Mouse (Mus musculus): ENCODE measurements around the gene Izumo2.
"Not testable (repeated sequence)": the region's sequence is repeated elsewhere in the genome, so short reads cannot be mapped to it uniquely, and the experiment has no call there.

Gene Izumo2

GRCm38 (mm10) chr7:44701921-44702320 lies 6.6 kb upstream of the Izumo2 start:
- peak; percentile 40 for DNase-seq

GRCm38 (mm10) chr7:44702985-44703384 lies 5.6 kb upstream of the Izumo2 start:
- no peak for DNase-seq

GRCm38 (mm10) chr7:44704363-44704762 lies 4.2 kb upstream of the Izumo2 start:
- peak; percentile 62 for DNase-seq

GRCm38 (mm10) chr7:44705086-44705485 lies 3.5 kb upstream of the Izumo2 start:
- no peak for DNase-seq

- no peak for DNase-seq
Observed at GRCm38 (mm10) chr7:44706322-44706721, 2.2 kb upstream of the Izumo2 start.

GRCm38 (mm10) chr7:44707169-44707675 lies 1.3 kb upstream of the Izumo2 start:
- no peak for DNase-seq

GRCm38 (mm10) chr7:44708093-44708492 lies 449 bp upstream of the Izumo2 start:
- not testable (repeated sequence) for DNase-seq

GRCm38 (mm10) chr7:44709881-44710280 lies 1.3 kb downstream of the Izumo2 start:
- no peak for DNase-seq

GRCm38 (mm10) chr7:44722058-44722457 lies 13.5 kb downstream of the Izumo2 start:
- no peak for DNase-seq

GRCm38 (mm10) chr7:44724316-44724715 lies 15.8 kb downstream of the Izumo2 start:
- DNase-seq = no peak

GRCm38 (mm10) chr7:44726343-44726742 lies 17.8 kb downstream of the Izumo2 start:
- no peak for DNase-seq

- no peak for DNase-seq
Observed at GRCm38 (mm10) chr7:44727151-44727550, 18.6 kb downstream of the Izumo2 start.

- no peak for DNase-seq
Observed at GRCm38 (mm10) chr7:44728082-44728975, 19.8 kb downstream of the Izumo2 start.

- DNase-seq = no peak
Observed at GRCm38 (mm10) chr7:44733723-44734122, 25.2 kb downstream of the Izumo2 start.

GRCm38 (mm10) chr7:44741361-44741760 lies 32.8 kb downstream of the Izumo2 start:
- no peak for DNase-seq

- DNase-seq = no peak
Observed at GRCm38 (mm10) chr7:44744270-44744669, 35.7 kb downstream of the Izumo2 start.

- DNase-seq = peak; percentile 81
Observed at GRCm38 (mm10) chr7:44745076-44745475, 36.5 kb downstream of the Izumo2 start.

- no peak for DNase-seq
Observed at GRCm38 (mm10) chr7:44747115-44747514, 38.6 kb downstream of the Izumo2 start.

GRCm38 (mm10) chr7:44748101-44749044 lies 39.8 kb downstream of the Izumo2 start, which contains the start of gene Vrk3:
Gene Vrk3 (plus strand): TSS chr7:44748413.
- peak; percentile 93 for DNase-seq

- not testable (repeated sequence) for DNase-seq
Observed at GRCm38 (mm10) chr7:44750950-44751349, 42.4 kb downstream of the Izumo2 start, which contains the start of gene Zfp473. Gene Zfp473 (minus strand): TSS chr7:44751050.

- no peak for DNase-seq
Observed at GRCm38 (mm10) chr7:44757164-44757563, 48.6 kb downstream of the Izumo2 start.

GRCm38 (mm10) chr7:44760366-44760765 lies 51.8 kb downstream of the Izumo2 start:
- no peak for DNase-seq

GRCm38 (mm10) chr7:44768129-44768528 lies 59.6 kb downstream of the Izumo2 start:
- DNase-seq = no peak

Measured in lung, postnatal 14 days (tissue).